Mouse (Mus musculus) limb, embryonic 13.5 days (tissue): ENCODE measurements at regions not wholly inside any gene's neighbourhood (a gene's known extent, or its start where the extent isn't known, plus 50 kb on each side); places are given as distances from the start of the nearest gene placed in this dataset.
"Not testable (repeated sequence)": the region's sequence is repeated elsewhere in the genome, so short reads cannot be mapped to it uniquely, and the experiment has no call there.

Experiments
- ATAC-seq: fragments of 200-750 bp; cut with Nextera tagmentation; 2 replicates; pipeline ENCODE4 v1.8.0; 2017; ENCODE audit warnings: low read depth, moderate number of reproducible peaks, moderate TSS enrichment; ENCODE audit not compliant: low FRiP score
- H3K27ac ChIP-seq: fragments of 300-500 bp; sonication (generic); 2 replicates; pipeline ENCODE4 v1.5.1; 2015; ENCODE audit warnings: inconsistent platforms, mild to moderate bottlenecking, moderate library complexity
- H3K27me3 ChIP-seq: fragments of 300-500 bp; sonication (generic); 2 replicates; pipeline ENCODE4 v1.6.1; 2015; ENCODE audit warnings: mild to moderate bottlenecking, inconsistent platforms
- H3K36me3 ChIP-seq: fragments of 300-500 bp; sonication (generic); 2 replicates; pipeline ENCODE4 v1.6.1; 2015; ENCODE audit warnings: inconsistent platforms, mild to moderate bottlenecking, moderate library complexity
- H3K4me1 ChIP-seq: fragments of 300-500 bp; sonication (generic); 2 replicates; pipeline ENCODE4 v1.6.1; 2015; ENCODE audit warnings: inconsistent platforms
- H3K4me2 ChIP-seq: fragments of 300-500 bp; sonication (generic); replicated peaks from 2 replicates; pipeline ENCODE4 v1.6.1; 2015; ENCODE audit warnings: inconsistent platforms, mild to moderate bottlenecking, moderate library complexity
- H3K4me3 ChIP-seq: fragments of 300-500 bp; sonication (generic); 2 replicates; pipeline ENCODE4 v1.5.1; 2015; ENCODE audit warnings: moderate library complexity, mild to moderate bottlenecking, inconsistent platforms
- H3K9ac ChIP-seq: fragments of 300-500 bp; sonication (generic); 2 replicates; pipeline ENCODE4 v1.6.1; 2015; ENCODE audit warnings: mild to moderate bottlenecking, inconsistent platforms
- H3K9me3 ChIP-seq: fragments of 300-500 bp; sonication (generic); 2 replicates; pipeline ENCODE4 v1.6.1; 2016; ENCODE audit warnings: inconsistent platforms
- WGBS: fragments of 180-500 bp; shearing (Covaris S2); methylation state at CpG from one replicate; pipeline ENCODE4 v1.1.7; 2015; 5-methylcytosine and 5-hydroxymethylcytosine counted together

DNA sequence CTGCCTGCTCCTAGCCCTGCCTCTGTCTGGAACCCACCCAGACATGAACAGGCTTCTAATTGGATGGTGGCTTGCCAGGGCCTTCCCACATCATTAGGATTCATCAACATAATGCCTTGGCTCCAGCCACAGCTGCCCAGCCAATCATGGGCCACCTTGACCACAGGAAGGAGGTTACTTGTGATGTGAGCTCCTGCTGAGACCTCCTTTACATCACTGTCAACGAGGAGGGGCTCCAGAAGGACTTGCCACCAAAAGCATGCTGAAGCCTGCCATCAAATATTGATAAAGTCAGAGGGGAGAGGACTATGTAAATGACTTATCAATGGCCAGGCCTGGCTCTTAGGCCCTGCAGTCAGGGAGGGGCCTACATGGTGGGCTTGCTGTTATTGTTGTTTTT, 175.6 kb downstream of the Map1s start:
- not testable (repeated sequence) for H3K4me2 ChIP-seq, ATAC-seq, H3K27ac ChIP-seq, H3K36me3 ChIP-seq, H3K4me3 ChIP-seq, H3K4me1 ChIP-seq, H3K27me3 ChIP-seq, H3K9me3 ChIP-seq, H3K9ac ChIP-seq
- 0% methylated on average over 1 of the region's 1 CpGs for WGBS

DNA sequence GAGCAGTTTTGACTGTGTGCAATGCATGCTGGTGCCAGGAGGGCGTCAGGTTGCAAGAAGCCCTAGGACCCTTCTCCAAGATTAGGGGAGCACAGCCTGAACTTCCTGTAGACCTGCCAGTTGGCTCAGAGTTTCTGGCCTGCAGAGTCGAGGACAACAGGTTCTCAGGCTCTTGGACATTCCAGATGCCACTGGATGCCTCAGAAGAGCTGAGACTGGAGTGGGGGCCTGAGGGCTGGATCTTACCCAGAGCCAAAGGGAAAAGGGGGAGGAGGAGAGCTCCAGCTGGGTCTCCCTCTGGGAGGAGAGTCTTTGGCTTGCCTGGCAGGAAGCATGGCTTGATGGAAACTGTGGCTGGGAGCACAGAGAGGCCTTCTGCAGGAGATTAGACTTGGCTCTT, 145.4 kb upstream of the Myo9b start:
- WGBS, result 43% methylated on average over 2 of the region's 2 CpGs
- H3K4me1 ChIP-seq, H3K9ac ChIP-seq, H3K4me2 ChIP-seq, H3K27ac ChIP-seq, H3K4me3 ChIP-seq, H3K27me3 ChIP-seq, H3K36me3 ChIP-seq, ATAC-seq, H3K9me3 ChIP-seq: not testable (repeated sequence)

DNA sequence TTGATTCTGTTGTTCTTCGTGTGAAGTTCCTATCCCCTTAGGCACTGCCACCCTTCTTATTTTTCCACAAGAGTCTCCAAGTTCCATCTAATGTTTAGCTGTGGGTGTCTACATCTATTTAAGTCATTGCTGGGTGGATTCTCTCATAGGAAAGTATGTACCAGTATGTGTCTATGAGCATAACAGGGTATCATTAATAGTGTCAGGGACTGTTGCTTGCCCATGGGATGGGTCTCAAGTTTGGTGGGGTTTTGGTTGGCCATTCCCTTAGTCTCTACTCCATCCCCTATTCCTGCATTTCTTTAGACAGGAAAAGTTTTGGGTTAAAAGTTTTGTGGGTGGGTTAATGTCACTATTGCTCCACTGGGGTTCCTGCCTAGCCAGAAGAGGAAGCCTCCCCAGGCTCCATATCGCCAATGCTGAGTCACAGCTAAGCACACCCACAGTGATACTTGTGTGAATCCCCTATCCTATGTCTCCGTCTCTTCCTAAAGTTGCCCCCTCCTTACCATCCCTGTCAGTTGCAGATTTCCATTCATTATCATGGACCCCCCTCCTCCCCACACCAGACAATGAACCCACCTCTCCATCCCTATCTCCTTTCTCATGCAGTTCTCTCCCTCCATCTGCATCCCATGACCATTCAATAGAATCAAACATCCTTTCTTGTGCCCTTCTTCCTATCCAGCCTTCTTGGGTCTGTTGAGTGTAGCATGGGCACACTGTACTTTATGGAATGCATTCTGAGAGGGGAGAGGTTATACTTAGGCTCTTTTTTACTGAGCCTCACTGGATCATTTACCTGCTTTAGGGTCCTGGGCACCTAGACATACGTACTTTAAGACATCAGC, 141.9 kb upstream of the Myo9b start:
- Histone ChIP-seq H3K4me3 (no peak overlapping the region), H3K36me3 (no peaks in the 10 kb centered on the region), H3K9me3 (no peaks in the 10 kb centered on the region), H3K9ac (no peak overlapping the region), H3K4me1 (no peaks in the 10 kb centered on the region), H3K4me2 (no peak overlapping the region), H3K27me3 (no peaks in the 10 kb centered on the region), H3K27ac (no peak overlapping the region)
- WGBS, result 60% methylated on average over 4 of the region's 4 CpGs
- ATAC-seq, result peak; percentile 48; the same call in 1 of the 2 replicates

DNA sequence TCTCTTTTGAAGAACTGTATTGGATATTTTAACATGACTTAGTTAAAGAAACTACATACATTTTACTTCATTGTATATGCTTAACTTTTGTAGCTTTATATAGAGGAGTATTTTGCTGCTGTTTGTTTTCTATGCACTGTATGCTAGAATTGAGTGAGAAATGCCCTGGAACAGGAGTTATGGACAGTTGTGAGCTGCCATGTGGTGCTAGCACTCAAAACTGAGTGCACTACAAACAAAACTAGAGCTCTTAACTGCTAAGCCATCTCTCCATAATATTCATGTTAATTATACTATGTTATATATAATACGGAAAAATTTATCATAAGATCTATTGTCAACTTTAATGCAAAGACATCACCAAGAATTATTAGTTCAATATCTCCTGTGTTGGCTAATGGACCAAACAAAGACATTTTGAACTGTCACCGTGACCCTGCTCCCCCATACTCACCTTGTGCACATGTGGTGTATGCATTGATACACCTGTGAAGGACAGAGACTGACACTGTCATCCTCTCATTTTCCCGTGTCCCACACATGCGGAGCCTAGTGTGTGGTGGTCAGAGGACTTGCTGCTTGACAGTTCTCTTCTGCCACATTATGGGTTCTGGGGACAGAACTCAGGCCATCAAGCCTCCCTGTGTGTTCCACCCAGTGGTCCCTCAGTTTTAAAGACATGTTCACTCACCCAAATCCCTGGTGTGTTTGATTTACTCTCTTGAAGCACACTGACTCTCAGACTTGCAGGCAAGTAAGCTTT, 141.0 kb upstream of the Myo9b start:
- no peaks in the 10 kb centered on the region for H3K9me3 ChIP-seq
- H3K4me2 ChIP-seq, result no peak overlapping the region
- H3K4me1 ChIP-seq, result no peaks in the 10 kb centered on the region
- H3K27me3 ChIP-seq, result no peaks in the 10 kb centered on the region
- no peak overlapping the region for H3K27ac ChIP-seq
- no peak for ATAC-seq
- H3K36me3 ChIP-seq, result no peaks in the 10 kb centered on the region
- no peak overlapping the region for H3K9ac ChIP-seq
- H3K4me3 ChIP-seq, result no peak overlapping the region
- 92% methylated on average over 4 of the region's 4 CpGs for WGBS

DNA sequence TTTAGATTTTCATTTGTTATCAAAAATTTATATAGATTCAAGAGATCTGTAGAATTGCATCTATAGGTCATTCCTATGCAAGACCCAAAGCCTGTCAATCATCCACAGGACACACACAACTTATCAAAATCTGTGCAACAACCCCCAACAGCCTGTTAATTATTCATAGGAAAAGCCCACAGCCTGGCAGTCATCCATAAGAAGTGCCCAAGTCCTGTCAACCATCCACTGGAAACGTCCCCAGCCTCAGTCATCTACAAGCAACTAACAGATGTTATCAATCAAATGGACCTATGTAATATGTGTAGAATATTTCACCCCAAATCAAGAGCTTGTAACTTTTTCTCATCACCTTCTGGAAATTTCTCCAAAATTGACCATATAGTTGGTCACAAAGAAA, 139.6 kb upstream of the Myo9b start:
- not testable (repeated sequence) for ATAC-seq, H3K27me3 ChIP-seq, H3K4me1 ChIP-seq, H3K36me3 ChIP-seq, H3K9ac ChIP-seq, H3K27ac ChIP-seq, H3K9me3 ChIP-seq, H3K4me2 ChIP-seq, H3K4me3 ChIP-seq
- 48% methylated on average over 1 of the region's 1 CpGs for WGBS

GRCm38 (mm10) chr8:71137131-71137530, 135.4 kb upstream of the Myo9b start:
- ATAC-seq, H3K36me3 ChIP-seq, H3K4me2 ChIP-seq, H3K4me1 ChIP-seq, H3K9ac ChIP-seq, H3K4me3 ChIP-seq, H3K9me3 ChIP-seq, H3K27me3 ChIP-seq, H3K27ac ChIP-seq: not testable (repeated sequence)
- WGBS, result 84% methylated on average over 3 of the region's 3 CpGs

- 67% methylated on average over 3 of the region's 3 CpGs for WGBS
- H3K4me1 ChIP-seq, H3K27ac ChIP-seq, H3K36me3 ChIP-seq, H3K4me3 ChIP-seq, H3K4me2 ChIP-seq, H3K27me3 ChIP-seq, H3K9me3 ChIP-seq, H3K9ac ChIP-seq, ATAC-seq: not testable (repeated sequence)
Measured at GRCm38 (mm10) chr8:71142373-71142973, 130.0 kb upstream of the Myo9b start.

DNA sequence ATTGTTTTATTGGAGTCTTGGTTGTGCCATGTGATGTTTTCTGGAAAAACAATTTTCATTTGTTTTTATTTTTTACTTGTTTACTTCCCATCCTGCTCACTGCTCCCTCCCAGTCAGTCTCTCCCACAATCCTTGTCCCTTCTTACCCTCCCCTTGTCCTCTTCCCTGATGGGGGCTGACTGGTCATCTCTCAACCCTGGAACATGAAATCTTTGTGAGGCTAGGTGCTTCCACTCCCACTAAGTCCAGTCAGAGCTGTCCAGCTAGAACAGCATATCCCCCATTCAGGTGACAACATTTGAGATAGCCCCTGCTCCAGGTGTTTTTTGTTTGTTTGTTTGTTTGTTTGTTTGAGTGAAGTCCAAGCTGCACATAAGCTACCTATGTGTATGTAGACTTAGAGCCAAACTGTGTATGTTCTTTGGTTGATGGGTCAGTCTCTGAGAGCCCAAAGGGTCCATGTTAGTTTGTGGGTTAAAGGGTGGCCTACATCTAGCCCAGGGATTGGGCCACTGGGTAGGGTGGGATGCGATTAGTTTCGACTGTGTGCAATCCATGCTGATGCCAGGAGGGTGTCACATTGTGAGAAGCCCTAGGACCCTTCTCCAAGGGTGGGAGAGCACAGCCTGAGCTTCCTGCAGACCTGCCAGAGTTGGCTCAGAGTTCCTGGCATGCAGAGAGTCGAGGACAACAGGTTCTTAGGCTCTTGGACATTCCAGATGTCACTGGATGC, 100.9 kb upstream of the Myo9b start:
- peak; percentile 44; the same call in 1 of the 2 replicates for ATAC-seq
- not testable (repeated sequence) for H3K36me3 ChIP-seq
- WGBS, result 57% methylated on average over 3 of the region's 3 CpGs

GRCm38 (mm10) chr8:71192939-71193338, 79.6 kb upstream of the Myo9b start:
- 0 out of 2 replicates have a peak, but pooled peaks have one; percentile 21 for ATAC-seq
- not testable (repeated sequence) for H3K27me3 ChIP-seq, H3K4me1 ChIP-seq, H3K4me2 ChIP-seq, H3K9ac ChIP-seq, H3K9me3 ChIP-seq, H3K4me3 ChIP-seq, H3K27ac ChIP-seq, H3K36me3 ChIP-seq
- WGBS, result 70% methylated on average over 1 of the region's 1 CpGs

More for the DNA sequence above, 100.9 kb upstream of the Myo9b start:
- not testable (repeated sequence) for H3K4me1 ChIP-seq, H3K4me3 ChIP-seq, H3K9me3 ChIP-seq, H3K27me3 ChIP-seq, H3K27ac ChIP-seq, H3K9ac ChIP-seq, H3K4me2 ChIP-seq

DNA sequence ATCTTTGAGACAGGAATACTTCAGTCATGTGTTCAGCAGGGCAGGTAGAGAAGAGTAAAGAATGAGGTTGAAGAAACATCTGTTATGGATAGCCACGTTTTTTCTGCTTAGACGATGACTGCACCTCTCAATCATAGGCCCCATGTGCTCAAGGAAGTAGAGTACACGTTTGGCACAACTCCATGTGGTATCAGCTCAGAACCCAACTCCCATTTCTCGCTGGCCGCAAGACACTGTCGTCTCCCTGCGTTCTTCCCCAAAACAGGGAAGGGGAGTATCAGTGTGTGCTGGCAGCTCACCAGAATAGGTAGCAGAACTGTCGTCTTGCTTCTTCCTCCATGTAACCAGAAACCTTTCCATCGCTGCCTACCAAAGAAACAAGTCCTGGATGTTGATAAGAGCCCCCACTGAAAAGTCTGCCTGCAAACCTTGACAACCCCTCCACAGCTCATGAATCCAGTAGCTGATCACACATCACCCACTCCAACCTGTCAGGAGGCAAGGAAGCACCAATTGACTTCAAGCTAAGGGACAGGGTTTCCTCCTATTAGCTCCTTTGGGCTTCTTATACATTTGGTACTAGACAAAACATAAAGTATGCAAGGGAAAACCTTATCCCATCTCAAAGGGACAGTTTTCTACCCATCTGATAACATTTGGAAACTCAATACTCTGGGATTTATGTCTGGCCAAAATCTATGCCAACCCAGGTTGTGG, 77.3 kb upstream of the Myo9b start:
- WGBS, result 75% methylated on average over 9 of the region's 9 CpGs
- H3K27ac ChIP-seq, H3K9ac ChIP-seq, H3K4me3 ChIP-seq, H3K9me3 ChIP-seq, H3K36me3 ChIP-seq, H3K4me2 ChIP-seq, H3K27me3 ChIP-seq, H3K4me1 ChIP-seq: not testable (repeated sequence)
- ATAC-seq, result peak; percentile 7; the same call in 1 of the 2 replicates
